Mouse (Mus musculus) megakaryocyte, embryonic 14.5 days (primary cell): Measurements from ENCODE around the gene Rsg1.

Source experiments
- FLI1 ChIP-seq: IDR thresholded peaks from 2 replicates; pipeline ENCODE4 v1.6.1; 2012; ENCODE audit warnings: low read length, inconsistent platforms, mixed read lengths
- GATA1 ChIP-seq: IDR thresholded peaks from 3 replicates; pipeline ENCODE4 v1.6.1; 2012; ENCODE audit warnings: mixed read lengths, low read length, inconsistent platforms, borderline replicate concordance

DNA sequence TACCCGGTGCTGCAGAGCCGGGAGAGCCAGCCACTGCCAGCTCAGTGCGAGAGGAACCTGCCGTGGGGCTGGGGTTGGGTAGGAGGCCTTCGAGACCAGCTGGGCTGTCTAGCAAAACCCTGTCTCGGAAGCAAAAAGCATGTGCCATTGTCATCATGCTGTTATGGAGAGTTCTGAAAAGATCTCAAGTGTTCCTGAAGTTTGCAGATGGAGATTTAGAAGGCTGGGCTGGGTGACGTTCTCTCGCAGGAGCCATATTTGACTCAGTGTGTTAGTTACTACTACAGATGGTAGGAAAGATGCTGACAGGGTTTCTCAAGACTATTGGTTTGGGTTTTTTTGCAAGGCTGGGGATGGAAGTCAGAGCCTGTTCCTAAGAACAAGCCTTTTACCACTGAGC lies 41.6 kb upstream of the Rsg1 start:
- TF ChIP-seq GATA1 (no peak), FLI1 (no peak)
